Mouse (Mus musculus) thymus, postnatal 14 days (tissue): ENCODE measurements around the gene Smim23.

Source experiments
- DNase-seq: peaks from one replicate; pipeline ENCODE4 v3.0.0; 2021

Smim23 gene

GRCm38 (mm10) chr11:32780747-32781536 is 43.5 kb downstream of the Smim23 start:
- no peak for DNase-seq

GRCm38 (mm10) chr11:32768642-32769343 is 55.6 kb downstream of the Smim23 start:
- peak; percentile 50 for DNase-seq
